Mouse (Mus musculus): ENCODE measurements around the gene Rbfox3. TPM values are rescaled to one million over a fixed set of nuclear protein-coding genes. Genes with fewer than 3 reads are reported as not detected.
A peak's percentile ranks its signal among the peaks of the same experiment; 100 is the strongest.

Rbfox3 gene
- polyA plus RNA-seq, 1 experiment from 2014 or later: 1.5 TPM

DNA sequence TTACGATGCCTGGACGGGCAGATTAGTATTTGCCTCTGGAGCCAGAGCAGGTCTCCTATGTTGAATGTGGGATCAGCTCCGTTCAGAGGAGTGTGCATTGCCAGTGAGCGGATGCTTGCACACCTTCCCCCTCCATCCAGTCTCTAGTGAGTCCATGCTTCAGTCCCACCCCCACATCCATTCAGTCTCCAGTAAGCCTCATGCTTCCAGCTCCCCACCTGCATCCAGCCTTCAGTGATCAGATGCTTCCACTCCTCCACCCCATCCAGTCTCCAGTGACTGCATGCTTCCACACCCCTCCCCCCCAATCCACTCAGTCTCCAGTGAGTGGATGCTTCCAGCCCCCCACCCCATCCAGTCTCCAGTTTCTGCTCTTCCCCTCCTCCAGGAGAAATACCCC lies 297.3 kb downstream of the Rbfox3 start:
- Histone ChIP-seq H3K27ac (no peak overlapping the region), H3K4me3 (replicated peaks) (no peak overlapping the region), H3K9ac (no peak overlapping the region), H3K9me3 (no peaks in the 10 kb centered on the region), H3K36me3 (no peaks in the 10 kb centered on the region), H3K4me1 (replicated peaks) (no peaks in the 10 kb centered on the region), H3K27me3 (replicated peaks) (peaks cover 6% of the 10 kb centered on the region; the same call in 1 of the 2 replicates), H3K4me2 (replicated peaks) (no peak overlapping the region)
- 76% methylated on average over 4 of the region's 4 CpGs for WGBS
- no peak for ATAC-seq

DNA sequence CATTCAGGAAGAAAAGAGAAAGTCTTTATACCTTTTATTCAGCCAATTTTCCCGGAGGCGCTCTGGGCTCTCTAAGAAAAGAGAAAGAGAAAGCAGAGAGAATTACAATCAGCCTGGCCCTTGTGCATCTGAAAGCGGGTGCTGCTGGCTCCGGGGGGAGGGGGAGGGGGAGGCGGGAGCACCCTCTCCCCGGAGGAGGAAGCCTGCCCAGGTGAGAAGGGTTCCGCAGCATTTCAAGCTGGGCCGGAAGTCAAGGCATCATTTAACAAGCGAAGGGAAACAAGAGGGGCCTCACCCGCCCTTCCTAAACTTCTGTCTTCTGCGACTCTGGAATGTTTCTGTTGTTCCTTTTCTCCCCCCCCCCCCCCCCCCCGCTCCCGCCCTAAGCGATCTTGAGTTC lies 301.3 kb downstream of the Rbfox3 start:
- H3K9ac ChIP-seq: no peak overlapping the region
- 3% methylated on average over 14 of the region's 14 CpGs for WGBS
- peaks cover 7% of the 10 kb centered on the region; the same call in 1 of the 2 replicates for H3K27me3 ChIP-seq (replicated peaks)
- H3K9me3 ChIP-seq: no peaks in the 10 kb centered on the region; the same call in 1 of the 2 replicates
- H3K36me3 ChIP-seq: no peaks in the 10 kb centered on the region
- no peak for ATAC-seq
- no peak overlapping the region for H3K27ac ChIP-seq
- no peaks in the 10 kb centered on the region for H3K4me1 ChIP-seq (replicated peaks)
- 0 out of 2 replicates have a peak overlapping the region, but pooled peaks have one; percentile 30 for H3K4me2 ChIP-seq (replicated peaks)
- H3K4me3 ChIP-seq (replicated peaks): no peak overlapping the region

DNA sequence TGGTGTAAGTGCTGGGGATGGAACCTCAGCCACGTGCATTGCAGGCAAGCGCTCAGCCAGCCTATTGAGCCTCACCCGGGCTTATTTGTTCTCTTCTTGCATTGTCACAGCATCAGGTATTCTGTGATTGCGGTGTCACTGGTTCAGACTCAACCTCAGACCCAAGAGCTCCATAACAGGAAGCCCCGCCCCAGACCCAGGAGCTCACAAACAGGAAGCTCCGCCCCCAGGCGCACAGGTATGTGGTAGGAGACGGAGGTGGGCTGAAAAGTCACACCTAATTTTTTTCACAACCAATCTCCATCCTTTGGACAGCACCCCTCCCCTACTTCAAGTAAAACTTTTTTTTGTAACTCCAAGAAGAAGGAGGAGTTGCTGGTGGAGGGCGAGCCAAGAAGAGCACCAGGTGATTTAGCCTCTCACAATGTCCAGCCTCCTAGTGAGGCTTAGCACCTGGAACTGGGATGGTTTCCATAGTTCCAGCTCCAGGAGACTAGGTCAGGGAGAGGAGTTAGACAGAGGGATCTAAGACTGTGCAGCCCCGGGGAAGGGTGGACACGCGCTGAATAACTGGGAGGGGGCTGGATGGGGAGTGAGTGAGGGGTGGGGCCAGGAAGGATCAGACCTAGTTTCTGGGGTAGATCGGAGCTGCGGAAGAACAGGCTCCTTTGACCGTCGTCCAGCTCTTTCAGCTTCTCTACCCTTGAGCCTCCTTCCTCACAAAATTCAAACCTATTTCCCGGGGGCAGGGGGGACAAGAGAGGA lies 302.0 kb downstream of the Rbfox3 start:
- Histone ChIP-seq H3K4me3 (replicated peaks) (no peak overlapping the region), H3K27me3 (replicated peaks) (peaks cover 7% of the 10 kb centered on the region; the same call in 1 of the 2 replicates), H3K4me2 (replicated peaks) (no peak overlapping the region), H3K4me1 (replicated peaks) (no peaks in the 10 kb centered on the region), H3K27ac (no peak overlapping the region), H3K36me3 (no peaks in the 10 kb centered on the region), H3K9ac (no peak overlapping the region), H3K9me3 (no peaks in the 10 kb centered on the region; the same call in 1 of the 2 replicates)
- ATAC-seq: no peak
- 6% methylated on average over 17 of the region's 17 CpGs for WGBS

DNA sequence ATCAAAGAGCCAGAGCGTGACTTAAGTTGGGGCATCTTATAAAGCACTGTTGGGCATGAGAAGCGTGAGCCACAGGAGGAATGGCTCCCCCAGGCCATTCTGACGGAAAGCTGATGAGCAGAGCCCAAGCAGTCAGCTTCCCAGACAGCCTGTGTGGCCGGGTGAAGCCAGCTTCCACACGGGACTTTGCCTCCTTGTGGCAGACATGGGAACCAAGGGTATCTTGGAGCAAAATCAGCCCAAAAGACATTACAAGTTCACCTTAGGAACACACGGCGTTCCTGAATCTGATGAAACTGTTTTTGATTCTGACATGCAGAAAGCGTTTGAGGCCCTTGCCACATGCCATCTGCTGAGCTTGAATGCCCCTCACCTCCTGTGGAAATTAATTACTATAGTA lies 303.5 kb downstream of the Rbfox3 start:
- H3K36me3 ChIP-seq: no peaks in the 10 kb centered on the region
- no peak for ATAC-seq
- WGBS: 54% methylated on average over 8 of the region's 8 CpGs

DNA sequence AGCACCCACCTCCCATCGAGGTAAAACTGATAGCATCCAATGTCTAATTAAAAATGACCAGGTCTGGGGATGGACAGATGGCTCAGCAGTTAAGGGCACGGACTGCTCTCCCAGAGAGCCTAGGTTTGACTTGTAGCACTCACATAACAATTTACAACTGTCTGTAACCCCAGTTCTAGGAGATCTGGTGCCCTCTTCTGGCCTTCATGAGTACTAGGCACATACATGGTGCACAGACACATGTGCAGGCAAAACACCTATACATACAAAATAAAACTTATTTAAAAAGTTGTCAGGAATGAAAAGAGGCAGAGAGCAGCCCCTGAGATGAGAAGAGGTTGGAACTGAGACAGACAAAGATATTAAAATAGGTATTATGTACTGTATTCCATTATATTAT lies 305.8 kb downstream of the Rbfox3 start:
- Histone ChIP-seq H3K4me2 (replicated peaks) (no peak overlapping the region), H3K4me3 (replicated peaks) (no peak overlapping the region), H3K4me1 (replicated peaks) (no peaks in the 10 kb centered on the region), H3K9me3 (no peaks in the 10 kb centered on the region; the same call in 1 of the 2 replicates), H3K9ac (no peak overlapping the region), H3K27ac (no peak overlapping the region), H3K27me3 (replicated peaks) (peaks cover 12% of the 10 kb centered on the region; the same call in 1 of the 2 replicates), H3K36me3 (no peaks in the 10 kb centered on the region)
- no peak for ATAC-seq
- 78% methylated on average over 2 of the region's 2 CpGs for WGBS

More for the DNA sequence above, 303.5 kb downstream of the Rbfox3 start:
- no peak overlapping the region for H3K4me3 ChIP-seq (replicated peaks)
- H3K4me2 ChIP-seq (replicated peaks): no peak overlapping the region
- H3K27ac ChIP-seq: no peak overlapping the region
- H3K4me1 ChIP-seq (replicated peaks): no peaks in the 10 kb centered on the region
- H3K27me3 ChIP-seq (replicated peaks): peaks cover 7% of the 10 kb centered on the region; the same call in 1 of the 2 replicates
- H3K9ac ChIP-seq: no peak overlapping the region
- H3K9me3 ChIP-seq: no peaks in the 10 kb centered on the region; the same call in 1 of the 2 replicates

DNA sequence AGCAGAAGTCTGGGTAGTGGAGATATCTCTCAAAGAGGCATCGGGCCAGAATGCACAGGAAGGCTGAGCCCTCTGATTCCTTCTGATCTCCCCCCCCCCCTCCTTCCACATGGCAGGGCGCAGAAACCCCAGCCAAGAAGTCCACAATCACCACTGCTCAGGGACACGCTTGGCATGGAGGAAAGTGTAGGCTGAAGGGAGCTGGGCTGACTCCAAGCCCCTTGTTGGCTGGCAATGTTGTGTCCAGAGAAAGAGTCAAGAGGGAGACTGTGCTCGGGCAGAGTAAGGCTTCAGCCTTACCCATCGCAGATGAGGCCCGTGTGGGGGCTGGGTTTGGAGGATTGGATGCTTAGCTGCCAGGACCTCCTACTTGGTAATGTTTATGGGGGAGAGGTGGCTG lies 307.2 kb downstream of the Rbfox3 start:
- Histone ChIP-seq H3K4me2 (replicated peaks) (no peak overlapping the region), H3K27me3 (replicated peaks) (peaks cover 6% of the 10 kb centered on the region; the same call in 1 of the 2 replicates), H3K27ac (no peak overlapping the region), H3K4me3 (replicated peaks) (no peak overlapping the region), H3K9me3 (no peaks in the 10 kb centered on the region; the same call in 1 of the 2 replicates), H3K4me1 (replicated peaks) (no peaks in the 10 kb centered on the region), H3K36me3 (no peaks in the 10 kb centered on the region), H3K9ac (no peak overlapping the region)
- ATAC-seq: no peak
- WGBS: 64% methylated on average over 6 of the region's 6 CpGs

DNA sequence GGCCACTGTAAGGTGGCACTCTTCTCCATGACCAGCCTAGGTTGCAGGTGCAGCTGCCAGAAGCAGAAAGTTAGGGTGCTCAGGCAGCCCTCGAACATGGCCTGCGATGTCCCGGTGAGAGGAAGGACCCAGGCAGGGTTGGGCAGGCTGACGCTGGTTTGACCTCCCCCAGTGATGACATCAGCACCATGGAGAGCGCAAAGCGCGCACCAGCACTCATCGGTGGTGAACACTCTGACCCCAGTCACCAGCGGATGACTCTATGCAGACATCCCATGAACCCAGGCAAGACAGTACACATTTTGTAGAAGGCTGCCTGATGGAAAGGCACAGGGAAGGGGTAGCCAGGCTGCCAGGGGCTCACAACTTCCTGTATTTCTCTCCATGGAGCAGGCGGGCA lies 308.3 kb downstream of the Rbfox3 start:
- H3K4me2 ChIP-seq (replicated peaks): no peak overlapping the region
- peaks cover 4% of the 10 kb centered on the region; the same call in 1 of the 2 replicates for H3K27me3 ChIP-seq (replicated peaks)
- no peaks in the 10 kb centered on the region for H3K36me3 ChIP-seq
- no peaks in the 10 kb centered on the region; the same call in 1 of the 2 replicates for H3K9me3 ChIP-seq
- no peak overlapping the region for H3K4me3 ChIP-seq (replicated peaks)
- H3K9ac ChIP-seq: no peak overlapping the region
- WGBS: 4% methylated on average over 10 of the region's 10 CpGs
- H3K27ac ChIP-seq: no peak overlapping the region
- no peaks in the 10 kb centered on the region for H3K4me1 ChIP-seq (replicated peaks)
- ATAC-seq: no peak

DNA sequence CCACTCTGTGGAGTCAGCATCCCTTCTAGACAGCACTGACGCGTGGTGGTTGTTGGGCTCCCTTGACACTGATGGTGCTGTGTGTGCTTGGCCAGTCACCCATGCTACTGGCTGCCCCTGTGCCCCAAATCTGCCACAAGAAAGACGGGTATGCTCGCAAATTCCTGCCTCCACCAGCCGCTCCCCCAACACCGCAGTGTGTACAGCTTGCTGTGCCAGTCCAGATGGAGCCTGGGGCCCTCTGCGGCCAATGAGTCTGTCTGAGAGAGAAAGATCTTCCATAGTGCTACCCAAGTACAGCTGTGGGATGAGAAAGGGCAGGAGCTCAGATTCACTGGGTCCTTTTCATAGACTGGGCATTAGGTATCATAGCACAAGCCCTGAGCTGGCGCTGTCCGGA lies 309.9 kb downstream of the Rbfox3 start:
- Histone ChIP-seq H3K27ac (no peak overlapping the region), H3K4me1 (replicated peaks) (no peaks in the 10 kb centered on the region), H3K9me3 (no peaks in the 10 kb centered on the region; the same call in 1 of the 2 replicates), H3K27me3 (replicated peaks) (peaks cover 4% of the 10 kb centered on the region; the same call in 1 of the 2 replicates), H3K4me2 (replicated peaks) (no peak overlapping the region), H3K4me3 (replicated peaks) (no peak overlapping the region), H3K9ac (no peak overlapping the region), H3K36me3 (no peaks in the 10 kb centered on the region)
- WGBS: 68% methylated on average over 9 of the region's 9 CpGs
- ATAC-seq: no peak

DNA sequence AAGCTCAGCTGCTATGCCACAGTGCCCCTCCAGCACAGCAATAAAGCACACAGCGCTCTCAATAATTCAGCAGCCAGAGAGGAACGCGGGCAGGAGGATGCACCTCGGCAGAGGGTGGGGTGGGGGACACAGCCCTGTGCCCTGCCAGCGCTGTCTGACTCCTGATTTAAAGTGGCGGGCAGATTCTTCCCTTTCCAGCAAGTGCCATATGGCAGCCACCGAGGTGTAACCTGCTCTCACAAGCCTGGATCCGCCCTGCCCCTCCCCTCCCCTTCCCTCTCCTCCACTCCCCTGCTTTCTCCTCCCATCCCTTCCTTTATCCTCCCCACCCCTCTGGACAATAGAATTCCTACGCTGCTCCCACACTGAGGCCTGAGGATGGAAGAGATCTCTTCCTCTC lies 311.2 kb downstream of the Rbfox3 start:
- no peaks in the 10 kb centered on the region for H3K4me1 ChIP-seq (replicated peaks)
- no peak for ATAC-seq
- no peak overlapping the region for H3K9ac ChIP-seq
- peaks cover 4% of the 10 kb centered on the region; the same call in 1 of the 2 replicates for H3K27me3 ChIP-seq (replicated peaks)
- H3K27ac ChIP-seq: no peak overlapping the region
- no peak overlapping the region for H3K4me2 ChIP-seq (replicated peaks)
- WGBS: 5% methylated on average over 8 of the region's 9 CpGs
- H3K4me3 ChIP-seq (replicated peaks): no peak overlapping the region
- no peaks in the 10 kb centered on the region for H3K36me3 ChIP-seq
- H3K9me3 ChIP-seq: no peaks in the 10 kb centered on the region

DNA sequence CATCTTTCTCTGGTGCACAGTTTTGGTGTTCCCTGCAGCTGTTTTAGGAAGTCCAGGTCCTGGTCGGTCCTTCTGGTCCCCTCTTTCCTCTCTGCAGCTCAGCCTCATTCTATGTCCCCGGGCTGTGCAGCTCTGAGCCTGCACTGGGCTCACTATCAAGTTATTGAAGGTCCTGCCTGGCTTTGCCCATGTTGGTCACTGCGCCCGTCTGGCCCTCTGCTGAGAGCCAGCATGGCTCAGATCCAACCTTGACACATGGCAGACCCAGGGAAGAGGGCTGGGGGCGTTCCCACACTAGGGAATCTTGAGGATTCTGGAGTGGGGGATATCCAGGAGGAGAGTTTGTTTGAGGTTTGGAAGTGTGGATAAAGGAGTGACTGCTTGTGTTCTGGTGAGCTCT lies 312.7 kb downstream of the Rbfox3 start:
- Histone ChIP-seq H3K4me2 (replicated peaks) (no peak overlapping the region), H3K9me3 (no peaks in the 10 kb centered on the region), H3K27me3 (replicated peaks) (peaks cover 4% of the 10 kb centered on the region; the same call in 1 of the 2 replicates), H3K4me1 (replicated peaks) (no peaks in the 10 kb centered on the region), H3K36me3 (no peaks in the 10 kb centered on the region), H3K27ac (no peak overlapping the region), H3K9ac (no peak overlapping the region), H3K4me3 (replicated peaks) (no peak overlapping the region)
- WGBS: 66% methylated on average over 5 of the region's 5 CpGs
- no peak for ATAC-seq

DNA sequence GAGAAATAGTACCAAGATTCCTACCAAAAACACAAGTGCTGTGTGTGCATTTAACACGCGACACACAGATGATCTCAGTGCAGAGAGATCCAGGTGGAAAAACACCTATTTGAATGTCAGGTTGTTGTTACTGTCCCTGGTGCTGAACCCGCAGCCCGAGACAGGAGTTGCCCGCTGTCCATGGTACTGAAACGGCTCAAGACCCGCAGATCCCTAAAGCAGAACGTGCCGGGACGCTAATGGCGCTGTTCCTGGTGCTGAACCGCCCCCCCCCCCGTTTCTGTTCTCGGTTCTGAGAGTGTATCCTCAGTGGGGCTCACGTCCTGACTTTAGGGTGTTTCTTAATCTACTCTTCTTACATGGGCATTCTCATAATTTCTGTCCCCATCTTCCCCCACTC lies 326.6 kb downstream of the Rbfox3 start:
- H3K9me3 ChIP-seq: no peaks in the 10 kb centered on the region
- no peak for ATAC-seq
- no peaks in the 10 kb centered on the region for H3K36me3 ChIP-seq
- no peak overlapping the region for H3K9ac ChIP-seq
- H3K4me2 ChIP-seq (replicated peaks): no peak overlapping the region
- H3K4me1 ChIP-seq (replicated peaks): no peaks in the 10 kb centered on the region
- WGBS: 6% methylated on average over 15 of the region's 15 CpGs
- no peak overlapping the region for H3K4me3 ChIP-seq (replicated peaks)
- no peak overlapping the region for H3K27ac ChIP-seq
- H3K27me3 ChIP-seq (replicated peaks): no peaks in the 10 kb centered on the region

DNA sequence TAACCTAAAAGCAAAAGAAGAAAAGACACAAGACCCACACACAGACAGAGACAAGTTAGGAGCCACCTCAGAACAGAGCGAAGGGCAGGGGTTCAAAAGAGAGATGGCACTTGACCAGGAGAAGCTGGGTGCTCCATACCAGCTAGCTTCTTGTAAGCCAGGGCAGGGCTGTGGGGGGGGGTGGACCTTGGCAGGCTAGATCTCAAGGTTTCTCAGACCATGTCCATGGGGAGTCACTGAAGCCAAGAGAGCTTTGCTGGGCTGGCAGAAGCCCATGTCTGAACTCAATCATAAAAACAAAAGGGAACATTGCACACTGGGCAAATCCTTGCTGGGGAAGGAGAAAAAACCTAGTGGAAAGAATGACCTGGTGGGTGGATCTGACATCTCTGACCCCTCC lies 327.4 kb downstream of the Rbfox3 start:
- H3K9ac ChIP-seq: no peak overlapping the region
- no peak overlapping the region for H3K27ac ChIP-seq
- H3K4me1 ChIP-seq (replicated peaks): no peaks in the 10 kb centered on the region
- H3K9me3 ChIP-seq: no peaks in the 10 kb centered on the region
- no peak overlapping the region for H3K4me2 ChIP-seq (replicated peaks)
- WGBS: 95% methylated on average over 1 of the region's 1 CpGs
- H3K27me3 ChIP-seq (replicated peaks): no peaks in the 10 kb centered on the region
- ATAC-seq: no peak
- no peak overlapping the region for H3K4me3 ChIP-seq (replicated peaks)
- H3K36me3 ChIP-seq: no peaks in the 10 kb centered on the region

DNA sequence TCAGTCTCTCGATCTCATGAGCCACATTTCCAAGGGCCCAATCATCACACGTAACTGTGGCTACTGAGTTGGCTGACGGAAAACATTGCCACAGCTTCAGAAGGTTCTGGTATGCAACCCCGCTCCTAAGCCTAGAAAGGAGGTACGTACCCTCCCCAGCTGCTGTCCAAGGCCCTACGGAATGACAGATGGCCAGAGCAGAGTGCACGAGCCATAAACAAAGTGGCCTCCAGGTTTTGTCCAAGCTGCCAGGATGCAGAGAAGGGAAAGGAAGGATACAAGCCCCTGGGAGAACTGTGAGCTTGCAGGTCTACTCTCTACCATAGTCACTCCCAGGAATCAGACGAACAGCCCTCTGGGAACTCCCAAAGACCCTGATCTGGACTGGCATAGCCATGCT lies 327.8 kb downstream of the Rbfox3 start:
- H3K4me1 ChIP-seq (replicated peaks): no peaks in the 10 kb centered on the region
- H3K36me3 ChIP-seq: no peaks in the 10 kb centered on the region
- WGBS: 84% methylated on average over 8 of the region's 8 CpGs
- no peak for ATAC-seq
- H3K4me3 ChIP-seq (replicated peaks): no peak overlapping the region
- H3K27me3 ChIP-seq (replicated peaks): no peaks in the 10 kb centered on the region; the same call in 1 of the 2 replicates
- no peak overlapping the region for H3K27ac ChIP-seq
- no peaks in the 10 kb centered on the region for H3K9me3 ChIP-seq
- no peak overlapping the region for H3K4me2 ChIP-seq (replicated peaks)
- no peak overlapping the region for H3K9ac ChIP-seq
